8 mouse cellular contexts compared by ENCODE assay signal in the genomic region with DNA sequence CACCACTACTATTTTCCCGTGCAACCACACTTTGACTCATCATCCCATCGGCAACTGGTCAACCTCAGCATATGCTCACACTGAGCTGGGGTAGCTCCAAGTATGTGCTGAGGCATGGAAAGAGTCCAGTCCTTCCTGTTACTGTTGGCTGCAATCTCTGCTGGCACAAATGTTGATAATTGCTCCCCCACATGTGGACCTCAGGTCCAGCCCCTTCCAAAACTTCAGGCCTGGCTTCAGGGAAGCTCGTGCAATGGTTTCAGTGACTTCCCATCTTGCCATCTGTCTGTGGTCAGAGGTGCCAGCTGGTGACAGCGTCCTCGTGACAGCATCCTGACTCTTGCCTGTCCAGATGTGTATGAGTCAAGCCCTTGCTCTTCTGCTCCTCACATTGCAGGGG. TPM values are rescaled to one million over a fixed set of nuclear protein-coding genes. Genes with fewer than 3 reads are reported as not detected.
DNase-seq lines count a peak whose midpoint lies in the region; ATAC-seq and TF ChIP-seq lines count a peak whose summit lies in the region.
"Had no signal": no experiment of that assay in that cellular context is flagged by ENCODE, and none has a peak within 500 bp of the region (broad histone marks: within the 10 kb centered on the region; RNA-seq: fewer than 3 reads in every experiment).

No protein-coding gene starts in this region.

- no peak for TF ChIP-seq CTCF in kidney, adult 2 months (conservative IDR thresholded peaks at IDR 0.05; ENCODE audit: insufficient read depth, insufficient read length, low read depth, low read length)

- DNase-seq in kidney, adult 2 months = peak; percentile 25
- DNase-seq in kidney, adult 8-10 months = no peak
- peak; percentile 35 for DNase-seq in MN1 (ENCODE audit: low spot score)
- DNase-seq in cerebellum, adult 9-10 months = peak; percentile 45
- peak; percentile 16 for DNase-seq in limb, embryonic 10.5 days (ENCODE audit: low spot score)
- no peak for DNase-seq in right cerebral cortex, postnatal 36 days (ENCODE audit: low spot score in 2 of 2)

- no peak for ATAC-seq in midbrain, embryonic 13.5 days

- no peak for TF ChIP-seq POLR2A in kidney, adult 2 months (IDR thresholded peaks at IDR 0.05; ENCODE audit: low read depth, low read length)

- no peaks in the 10 kb centered on the region for H3K36me3 ChIP-seq in kidney, adult 2 months (ENCODE audit: control insufficient read depth, insufficient read depth, low read length)
- no peaks in the 10 kb centered on the region for H3K36me3 ChIP-seq in limb, embryonic 10.5 days
- no peaks in the 10 kb centered on the region for H3K36me3 ChIP-seq in midbrain, embryonic 13.5 days

- no peaks in the 10 kb centered on the region for H3K9me3 ChIP-seq in limb, embryonic 10.5 days (replicated peaks)
- H3K9me3 ChIP-seq in midbrain, embryonic 13.5 days = no peaks in the 10 kb centered on the region

- WGBS in kidney, adult 2 months = 75% methylated on average over 5 of the region's 5 CpGs
- WGBS in limb, embryonic 10.5 days = 87% methylated on average over 5 of the region's 5 CpGs
- 88% methylated on average over 5 of the region's 5 CpGs for WGBS in midbrain, embryonic 13.5 days

- no peak overlapping the region for H3K4me2 ChIP-seq in midbrain, embryonic 13.5 days (replicated peaks)
- H3K4me2 ChIP-seq: liver, embryonic 11.5 days had no signal

- H3K4me3 ChIP-seq in kidney, adult 2 months (ENCODE audit: insufficient read depth, low read depth, low read length) = no peak overlapping the region
- H3K4me3 ChIP-seq in limb, embryonic 10.5 days = no peak overlapping the region
- H3K4me3 ChIP-seq in midbrain, embryonic 13.5 days (replicated peaks) = no peak overlapping the region

- no peaks in the 10 kb centered on the region; the same call in 1 of the 2 replicates for H3K27me3 ChIP-seq in kidney, adult 2 months (replicated peaks; ENCODE audit: control insufficient read depth, insufficient read depth, low read length)
- H3K27me3 ChIP-seq in limb, embryonic 10.5 days (ENCODE audit: low read depth, poor library complexity, severe bottlenecking) = no peaks in the 10 kb centered on the region
- peaks cover 5% of the 10 kb centered on the region; the same call in 1 of the 2 replicates for H3K27me3 ChIP-seq in midbrain, embryonic 13.5 days

- no peak overlapping the region for H3K9ac ChIP-seq in midbrain, embryonic 13.5 days (replicated peaks)

- H3K4me1 ChIP-seq in kidney, adult 2 months (ENCODE audit: control insufficient read depth, insufficient read depth, low read length) = no peaks in the 10 kb centered on the region; the same call in 1 of the 2 replicates
- H3K4me1 ChIP-seq in limb, embryonic 10.5 days = peaks cover 9% of the 10 kb centered on the region
- H3K4me1 ChIP-seq in midbrain, embryonic 13.5 days (replicated peaks) = no peaks in the 10 kb centered on the region

- H3K27ac ChIP-seq in kidney, adult 2 months (ENCODE audit: insufficient read depth, low read depth, low read length) = no peak overlapping the region
- H3K27ac ChIP-seq in limb, embryonic 10.5 days = no peak overlapping the region
- H3K27ac ChIP-seq in midbrain, embryonic 13.5 days = no peak overlapping the region

RNA-seq across cellular contexts. Expression of gene Pmp22, which starts 44.8 kb away (rescaled TPM):
- polyA plus RNA-seq in kidney, adult 2 months (2012; rRNA removed) = 31.1 and 32.5 TPM in 2 replicates
- polyA plus RNA-seq in limb, embryonic 10.5 days (2016; fragmentation: Nextera tagmentation; extraction: Ambion mirVana) = 27.7 and 29.8 TPM in 2 replicates
- polyA plus RNA-seq in midbrain, embryonic 13.5 days (2015; fragmentation: Nextera tagmentation; extraction: Ambion mirVana) = 17.1 and 19.0 TPM in 2 replicates

Comparison
In these comparisons a context has a peak if more than half of its experiments do, and no peak if none do; other contexts are left out.
1. DNase-seq: peak in kidney, adult 2 months (single experiment), MN1 (single experiment), cerebellum, adult 9-10 months (single experiment) and limb, embryonic 10.5 days (single experiment); none in kidney, adult 8-10 months (0 of 2) and right cerebral cortex, postnatal 36 days (0 of 2).